Mouse (Mus musculus): ENCODE data around the gene Vmn1r111.
"Not testable (repeated sequence)": the region's sequence is repeated elsewhere in the genome, so short reads cannot be mapped to it uniquely, and the experiment has no call there.

Vmn1r111 gene

GRCm38 (mm10) chr7:20703116-20703515 is at the start of gene Vmn1r111:
TSS of gene Vmn1r111 (minus strand) at chr7:20703216.
- in situ Hi-C loops (cut with MboI, MseI): not testable (repeated sequence)

- in situ Hi-C loops (cut with MboI, MseI): not testable (repeated sequence)
These were observed 27.5 kb upstream of the Vmn1r111 start, which contains the start of gene Gm10668 for GRCm38 (mm10) chr7:20730524-20730923. TSS of gene Gm10668 (minus strand) at chr7:20730624.

- in situ Hi-C loops (cut with MboI, MseI): loop anchor here (25.0 kb wide), 1 partner anchor 419 kb away; the partner anchor contains the start of gene Vmn1r121
These were observed 34.4 kb downstream of the Vmn1r111 start, which contains the start of gene Vmn1r107 for GRCm38 (mm10) chr7:20668618-20669017. TSS of gene Vmn1r107 (plus strand) at chr7:20668918.
